Mouse (Mus musculus): ENCODE measurements around the gene Mta1. TPM values are rescaled to one million over a fixed set of nuclear protein-coding genes. Genes with fewer than 3 reads are reported as not detected.
A peak's percentile ranks its signal among the peaks of the same experiment; 100 is the strongest.

The Mta1 gene
- total and polyA plus RNA-seq, 2 experiments from 2014 or later = 16.8 to 55.2 TPM

- H3K27ac ChIP-seq (ENCODE audit: low read depth, low read length) = no peak overlapping the region
- ATAC-seq (ENCODE audit: low FRiP score) = peak; percentile 6; the same call in 1 of the 2 replicates
- peaks cover 22% of the 10 kb centered on the region; the same call in 1 of the 2 replicates for H3K4me1 ChIP-seq (ENCODE audit: insufficient read depth, low read length)
- TF ChIP-seq CTCF (IDR thresholded peaks at IDR 0.05) = no peak
- no peaks in the 10 kb centered on the region for H3K27me3 ChIP-seq (ENCODE audit: insufficient read depth, low read length)
- peak overlapping the region; percentile 91 for H3K4me3 ChIP-seq (ENCODE audit: low read depth, low read length)
- peak overlapping the region; percentile 92 for H3K9ac ChIP-seq (replicated peaks; ENCODE audit: low read length, poor library complexity, severe bottlenecking)
- 38% methylated on average over 6 of the region's 6 CpGs for WGBS
- peak overlapping the region; percentile 98 for H3K4me2 ChIP-seq (ENCODE audit: low read depth, low read length, poor library complexity, severe bottlenecking)
- no peak for DNase-seq (ENCODE audit: low spot score)
- peaks cover 4% of the 10 kb centered on the region; the same call in 1 of the 2 replicates for H3K36me3 ChIP-seq (ENCODE audit: insufficient read depth, low read length)
- no peaks in the 10 kb centered on the region for H3K9me3 ChIP-seq (ENCODE audit: low read length)
Observed at GRCm38 (mm10) chr12:113099470-113100237, 1.6 kb downstream of the Mta1 start.

- Histone ChIP-seq H3K36me3 (ENCODE audit: insufficient read depth, low read length) (peaks cover 4% of the 10 kb centered on the region; the same call in 1 of the 2 replicates), H3K9ac (replicated peaks; ENCODE audit: low read length, poor library complexity, severe bottlenecking) (no peak overlapping the region), H3K9me3 (ENCODE audit: low read length) (no peaks in the 10 kb centered on the region), H3K4me3 (ENCODE audit: low read depth, low read length) (no peak overlapping the region), H3K4me2 (ENCODE audit: low read depth, low read length, poor library complexity, severe bottlenecking) (no peak overlapping the region), H3K4me1 (ENCODE audit: insufficient read depth, low read length) (peaks cover 22% of the 10 kb centered on the region; the same call in 1 of the 2 replicates), H3K27me3 (ENCODE audit: insufficient read depth, low read length) (no peaks in the 10 kb centered on the region), H3K27ac (ENCODE audit: low read depth, low read length) (no peak overlapping the region; the same call in 1 of the 2 replicates)
- no peak for TF ChIP-seq CTCF (IDR thresholded peaks at IDR 0.05)
- no peak for ATAC-seq (ENCODE audit: low FRiP score)
- WGBS = 75% methylated on average over 5 of the region's 5 CpGs
- DNase-seq (ENCODE audit: low spot score) = peak; percentile 41
Observed at GRCm38 (mm10) chr12:113100448-113101076, 2.5 kb downstream of the Mta1 start.

- Histone ChIP-seq H3K27me3 (ENCODE audit: insufficient read depth, low read length) (no peaks in the 10 kb centered on the region), H3K4me3 (ENCODE audit: low read depth, low read length) (no peak overlapping the region), H3K9me3 (ENCODE audit: low read length) (no peaks in the 10 kb centered on the region), H3K4me1 (ENCODE audit: insufficient read depth, low read length) (peaks cover 22% of the 10 kb centered on the region; the same call in 1 of the 2 replicates), H3K36me3 (ENCODE audit: insufficient read depth, low read length) (peaks cover 4% of the 10 kb centered on the region; the same call in 1 of the 2 replicates), H3K9ac (replicated peaks; ENCODE audit: low read length, poor library complexity, severe bottlenecking) (no peak overlapping the region), H3K27ac (ENCODE audit: low read depth, low read length) (no peak overlapping the region; the same call in 1 of the 2 replicates), H3K4me2 (ENCODE audit: low read depth, low read length, poor library complexity, severe bottlenecking) (no peak overlapping the region)
- DNase-seq (ENCODE audit: low spot score) = no peak
- WGBS = 77% methylated on average over 9 of the region's 9 CpGs
- ATAC-seq (ENCODE audit: low FRiP score) = no peak
- TF ChIP-seq CTCF (IDR thresholded peaks at IDR 0.05) = no peak
Observed at GRCm38 (mm10) chr12:113101251-113101960, 3.3 kb downstream of the Mta1 start.

- no peak overlapping the region for H3K4me3 ChIP-seq (ENCODE audit: low read depth, low read length)
- no peak overlapping the region for H3K4me2 ChIP-seq (ENCODE audit: low read depth, low read length, poor library complexity, severe bottlenecking)
- peaks cover 14% of the 10 kb centered on the region; the same call in 1 of the 2 replicates for H3K4me1 ChIP-seq (ENCODE audit: insufficient read depth, low read length)
- TF ChIP-seq CTCF (IDR thresholded peaks at IDR 0.05) = peak; percentile 78
- no peaks in the 10 kb centered on the region for H3K27me3 ChIP-seq (ENCODE audit: insufficient read depth, low read length)
- no peaks in the 10 kb centered on the region for H3K9me3 ChIP-seq (ENCODE audit: low read length)
- H3K27ac ChIP-seq (ENCODE audit: low read depth, low read length) = no peak overlapping the region
- DNase-seq (ENCODE audit: low spot score) = peak; percentile 70
- 0 out of 2 replicates have a peak overlapping the region, but pooled peaks have one; percentile 19 for H3K9ac ChIP-seq (replicated peaks; ENCODE audit: low read length, poor library complexity, severe bottlenecking)
- no peak for ATAC-seq (ENCODE audit: low FRiP score)
- H3K36me3 ChIP-seq (ENCODE audit: insufficient read depth, low read length) = peaks cover 4% of the 10 kb centered on the region; the same call in 1 of the 2 replicates
- 63% methylated on average over 6 of the region's 6 CpGs for WGBS
Observed at GRCm38 (mm10) chr12:113102461-113102860, 4.4 kb downstream of the Mta1 start.

- no peaks in the 10 kb centered on the region for H3K27me3 ChIP-seq (ENCODE audit: insufficient read depth, low read length)
- peaks cover 12% of the 10 kb centered on the region; the same call in 1 of the 2 replicates for H3K4me1 ChIP-seq (ENCODE audit: insufficient read depth, low read length)
- no peak overlapping the region for H3K4me3 ChIP-seq (ENCODE audit: low read depth, low read length)
- no peaks in the 10 kb centered on the region for H3K9me3 ChIP-seq (ENCODE audit: low read length)
- DNase-seq (ENCODE audit: low spot score) (no peak), ATAC-seq (ENCODE audit: low FRiP score) (no peak)
- 86% methylated on average over 8 of the region's 8 CpGs for WGBS
- peak; percentile 50 for TF ChIP-seq CTCF (IDR thresholded peaks at IDR 0.05)
- H3K4me2 ChIP-seq (ENCODE audit: low read depth, low read length, poor library complexity, severe bottlenecking) = no peak overlapping the region
- H3K27ac ChIP-seq (ENCODE audit: low read depth, low read length) = no peak overlapping the region
- H3K36me3 ChIP-seq (ENCODE audit: insufficient read depth, low read length) = peaks cover 4% of the 10 kb centered on the region; the same call in 1 of the 2 replicates
- H3K9ac ChIP-seq (replicated peaks; ENCODE audit: low read length, poor library complexity, severe bottlenecking) = no peak overlapping the region
Observed at GRCm38 (mm10) chr12:113103846-113104451, 5.9 kb downstream of the Mta1 start.

Measured in midbrain, postnatal 0 days (tissue).